Comparison of ENCODE assay signal across 8 mouse cellular contexts in the genomic region with DNA sequence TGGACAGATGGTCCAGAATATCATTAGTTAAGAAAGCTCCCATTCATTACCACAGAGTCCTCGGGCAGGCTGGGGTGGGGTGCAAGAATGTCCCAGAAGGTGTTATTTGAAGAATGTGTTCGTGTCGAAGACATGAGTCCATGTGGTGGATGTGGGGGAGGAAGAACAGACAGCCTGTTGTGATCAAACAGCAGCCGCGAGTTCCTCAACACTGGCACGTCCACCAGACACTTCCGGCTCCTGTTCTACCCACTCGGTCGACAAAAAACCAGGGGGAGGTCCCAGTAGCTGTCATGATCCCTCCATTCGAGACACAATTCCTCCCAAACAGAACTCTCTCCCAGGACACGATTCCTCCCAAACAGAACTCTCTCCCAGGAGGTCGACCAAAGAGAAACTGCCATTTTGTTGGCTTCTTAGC.
DNase-seq lines count a peak whose midpoint lies in the region.

No protein-coding gene starts in this region.

- H3K4me1 ChIP-seq in limb, embryonic 10.5 days: peaks cover 69% of the 10 kb centered on the region

- H3K36me3 ChIP-seq in limb, embryonic 10.5 days: no peaks in the 10 kb centered on the region

- intact Hi-C loops in heart, postnatal 25 days (cut with DNase I): no loop called here
- intact Hi-C loops in heart, postnatal 10 days (cut with DNase I): loop anchor here (5.0 kb wide), 1 partner anchor 73 kb away; no protein-coding TSS in a partner anchor

- 25% methylated on average over 12 of the region's 12 CpGs for WGBS in limb, embryonic 10.5 days

- DNase-seq in heart, adult 18-20 months: peak; percentile 48 to 60
- DNase-seq in heart, postnatal 25 days (ENCODE audit: low spot score): no peak
- peak; percentile 58 for DNase-seq in embryo, embryonic 10.5 days (ENCODE audit: low spot score)
- peak; percentile 35 to 57 for DNase-seq in heart, postnatal 10 days
- peak; percentile 65 for DNase-seq in limb, embryonic 10.5 days (ENCODE audit: low spot score)
- peak; percentile 69 for DNase-seq in mesoderm, embryonic 11.5 days (ENCODE audit: low read depth, low spot score)
- no peak for DNase-seq in urinary bladder, postnatal 10 days (ENCODE audit: low spot score)
- no peak for DNase-seq in cerebellum, postnatal 14 days

- H3K9me3 ChIP-seq in limb, embryonic 10.5 days (replicated peaks): no peaks in the 10 kb centered on the region

- no peak overlapping the region for H3K27ac ChIP-seq in limb, embryonic 10.5 days

- peak overlapping the region; percentile 20 for H3K4me3 ChIP-seq in limb, embryonic 10.5 days

- 0 out of 2 replicates have a peak, but pooled peaks cover 3% of the 10 kb centered on the region for H3K27me3 ChIP-seq in limb, embryonic 10.5 days (ENCODE audit: low read depth, poor library complexity, severe bottlenecking)

Comparison
In these comparisons a context has a peak if more than half of its experiments do, and no peak if none do; other contexts are left out.
1. DNase-seq: peak in heart, adult 18-20 months (2 of 2), embryo, embryonic 10.5 days (single experiment), heart, postnatal 10 days (2 of 2), limb, embryonic 10.5 days (single experiment) and mesoderm, embryonic 11.5 days (single experiment); none in heart, postnatal 25 days (single experiment), urinary bladder, postnatal 10 days (single experiment) and cerebellum, postnatal 14 days (0 of 2).